Comparison of ENCODE assay signal across 14 mouse cellular contexts in genomic region chr8:61230881-61231755, GRCm38 (mm10).
"Had no signal": no experiment of that assay in that cellular context is flagged by ENCODE, and none has a peak within 500 bp of the region (broad histone marks: within the 10 kb centered on the region; RNA-seq: fewer than 3 reads in every experiment).

No protein-coding gene starts in this region.

- H3K36me3 ChIP-seq: neural tube, embryonic 13.5 days had no signal

- ATAC-seq: midbrain, embryonic 16.5 days had no signal

- H3K27ac ChIP-seq: kidney, embryonic 15.5 days; limb, embryonic 13.5 days; liver, embryonic 14.5 days; midbrain, embryonic 10.5 days; neural tube, embryonic 13.5 days had no signal

- H3K4me3 ChIP-seq: kidney, embryonic 15.5 days; limb, embryonic 13.5 days; midbrain, embryonic 10.5 days; neural tube, embryonic 13.5 days had no signal

- H3K9ac ChIP-seq: kidney, embryonic 15.5 days; limb, embryonic 13.5 days; liver, embryonic 14.5 days; neural tube, embryonic 13.5 days had no signal

- DNase-seq: kidney, postnatal 14 days; left cerebral cortex, postnatal 4 days; lung, adult 2 months; retina, postnatal 1 day; right cerebral cortex, postnatal 4 days; spleen, adult 18-20 months; thymus, adult 18-20 months; thymus, postnatal 14 days had no signal

- H3K27me3 ChIP-seq: kidney, embryonic 15.5 days; limb, embryonic 13.5 days; neural tube, embryonic 13.5 days had no signal

- H3K4me2 ChIP-seq: kidney, embryonic 15.5 days; limb, embryonic 13.5 days; neural tube, embryonic 13.5 days had no signal

- H3K9me3 ChIP-seq: kidney, embryonic 15.5 days; limb, embryonic 13.5 days; midbrain, embryonic 10.5 days; neural tube, embryonic 13.5 days had no signal
